8 mouse cellular contexts compared by ENCODE assay signal in genomic region chr2:67566566-67566965, GRCm38 (mm10). TPM values are rescaled to one million over a fixed set of nuclear protein-coding genes. Genes with fewer than 3 reads are reported as not detected.
DNase-seq lines count a peak whose midpoint lies in the region; ATAC-seq lines count a peak whose summit lies in the region.

No protein-coding gene starts in this region.

- no peaks in the 10 kb centered on the region for H3K9me3 ChIP-seq in lung, embryonic 15.5 days
- H3K9me3 ChIP-seq in heart, embryonic 16.5 days (replicated peaks; ENCODE audit: control insufficient read depth, low read length) = no peaks in the 10 kb centered on the region
- H3K9me3 ChIP-seq in midbrain, embryonic 10.5 days (replicated peaks) = no peaks in the 10 kb centered on the region

- H3K9ac ChIP-seq in lung, embryonic 15.5 days = peak overlapping the region; percentile 35; the same call in 1 of the 2 replicates
- H3K9ac ChIP-seq in heart, embryonic 16.5 days (ENCODE audit: low read length) = peak overlapping the region; percentile 63

- peaks cover 18% of the 10 kb centered on the region for H3K27me3 ChIP-seq in lung, embryonic 15.5 days
- H3K27me3 ChIP-seq in heart, embryonic 16.5 days (ENCODE audit: control insufficient read depth, insufficient read depth, low read length) = no peaks in the 10 kb centered on the region
- no peaks in the 10 kb centered on the region for H3K27me3 ChIP-seq in midbrain, embryonic 10.5 days (ENCODE audit: low read depth, poor library complexity, severe bottlenecking)

- peaks cover 14% of the 10 kb centered on the region for H3K4me1 ChIP-seq in lung, embryonic 15.5 days
- H3K4me1 ChIP-seq in heart, embryonic 16.5 days (ENCODE audit: control insufficient read depth, insufficient read depth, low read length) = peaks cover 5% of the 10 kb centered on the region; the same call in 1 of the 2 replicates
- peaks cover 21% of the 10 kb centered on the region for H3K4me1 ChIP-seq in midbrain, embryonic 10.5 days

- no peak for ATAC-seq in lung, embryonic 15.5 days (ENCODE audit: borderline replicate concordance, extremely low read depth, low FRiP score, low TSS enrichment)
- no peak for ATAC-seq in heart, embryonic 16.5 days (replicated peaks; ENCODE audit: extremely low read depth, insufficient read depth, low FRiP score)

- H3K4me3 ChIP-seq in lung, embryonic 15.5 days = peak overlapping the region; percentile 68
- H3K4me3 ChIP-seq in heart, embryonic 16.5 days (ENCODE audit: low read length) = peak overlapping the region; percentile 80
- peak overlapping the region; percentile 79 for H3K4me3 ChIP-seq in midbrain, embryonic 10.5 days

- H3K36me3 ChIP-seq in lung, embryonic 15.5 days = no peaks in the 10 kb centered on the region
- H3K36me3 ChIP-seq in heart, embryonic 16.5 days (ENCODE audit: control insufficient read depth, insufficient read depth) = no peaks in the 10 kb centered on the region
- H3K36me3 ChIP-seq in midbrain, embryonic 10.5 days = no peaks in the 10 kb centered on the region

- DNase-seq in adrenal gland, adult 2 months = peak; percentile 2
- DNase-seq in adrenal gland, adult 8-10 months = no peak
- DNase-seq in lung, adult 18-20 months = no peak
- DNase-seq in midbrain, embryonic 10.5 days (ENCODE audit: low spot score) = no peak
- no peak for DNase-seq in B cell, adult 2 months
- no peak for DNase-seq in yolk sac, embryonic 10.5 days (ENCODE audit: low spot score)

- no peak overlapping the region for H3K27ac ChIP-seq in lung, embryonic 15.5 days
- H3K27ac ChIP-seq in heart, embryonic 16.5 days (ENCODE audit: low read length) = no peak overlapping the region
- H3K27ac ChIP-seq in midbrain, embryonic 10.5 days (replicated peaks) = peak overlapping the region; percentile 91

- 3% methylated on average over 12 of the region's 12 CpGs for WGBS in lung, embryonic 15.5 days
- 4% methylated on average over 12 of the region's 12 CpGs for WGBS in heart, embryonic 16.5 days
- 2% methylated on average over 12 of the region's 12 CpGs for WGBS in midbrain, embryonic 10.5 days

- H3K4me2 ChIP-seq in lung, embryonic 15.5 days = peak overlapping the region; percentile 96
- H3K4me2 ChIP-seq in heart, embryonic 16.5 days (ENCODE audit: low read depth, low read length) = peak overlapping the region; percentile 94

RNA-seq across cellular contexts. Expression of gene B3galt1, which starts 0.9 kb away (rescaled TPM):
- total RNA-seq in adrenal gland, adult 2 months (2021) = 1 to 10 TPM; 4.0 to 4.1 TPM
- 0.18 and 0.19 TPM in 2 replicates for polyA plus RNA-seq in adrenal gland, adult 2 months (2012; rRNA removed)
- 1 to 10 TPM; 4.7 to 7.6 (median 5.6) TPM for total RNA-seq in adrenal gland, adult 8-10 months (2022)
- polyA plus RNA-seq in lung, embryonic 15.5 days (2015; fragmentation: Nextera tagmentation; extraction: Ambion mirVana) = 2.7 and 2.9 TPM in 2 replicates
- 5.7 and 6.7 TPM in 2 replicates for polyA plus RNA-seq in heart, embryonic 16.5 days (2015; fragmentation: Nextera tagmentation; extraction: Ambion mirVana)
- polyA plus RNA-seq in midbrain, embryonic 10.5 days (2016; fragmentation: Nextera tagmentation; extraction: Ambion mirVana) = 6.1 and 8.6 TPM in 2 replicates
